ENCODE assay signal across 15 mouse cellular contexts in the genomic region with DNA sequence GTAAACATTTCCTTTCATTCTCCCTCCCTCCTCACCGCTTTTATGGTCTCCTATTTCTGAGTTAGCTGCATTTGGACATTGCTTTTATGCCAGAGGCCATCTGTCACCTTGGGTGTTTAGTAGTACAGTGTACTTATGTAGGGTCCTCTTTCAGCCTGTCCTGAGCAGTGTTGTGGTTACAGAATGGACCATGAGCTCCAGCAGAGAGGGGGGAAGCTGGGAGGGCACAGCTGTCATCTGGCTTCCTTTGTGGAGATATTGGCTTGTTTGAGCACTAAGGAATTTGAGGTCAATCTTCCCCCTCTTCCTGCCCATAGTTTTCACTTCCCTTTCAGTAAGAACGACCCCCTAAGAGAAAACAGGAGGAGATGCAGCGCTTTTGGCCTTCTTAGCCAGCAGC.
"Had no signal": no experiment of that assay in that cellular context is flagged by ENCODE, and none has a peak within 500 bp of the region (broad histone marks: within the 10 kb centered on the region; RNA-seq: fewer than 3 reads in every experiment).

No protein-coding gene starts in this region.

- H3K9me3 ChIP-seq: neural tube, embryonic 15.5 days; stomach, embryonic 15.5 days had no signal

- H3K36me3 ChIP-seq: neural tube, embryonic 15.5 days; stomach, embryonic 15.5 days had no signal

- DNase-seq: retina, postnatal 1 day; right cerebral cortex, adult 18-20 months; right cerebral cortex, postnatal 14 days; right cerebral cortex, postnatal 25 days; right cerebral cortex, postnatal 4 days; spleen, adult 18-20 months; thymus, adult 18-20 months; thymus, adult 2 months; thymus, postnatal 14 days; thymus, postnatal 25 days; thymus, postnatal 36 days; thymus, postnatal 4 days had no signal

- H3K27me3 ChIP-seq: neural tube, embryonic 15.5 days; stomach, embryonic 15.5 days had no signal

- H3K4me1 ChIP-seq: neural tube, embryonic 15.5 days; stomach, embryonic 15.5 days had no signal

- H3K4me3 ChIP-seq: neural tube, embryonic 15.5 days; stomach, embryonic 15.5 days had no signal

- H3K27ac ChIP-seq: neural tube, embryonic 15.5 days; stomach, embryonic 15.5 days; stomach, postnatal 0 days had no signal
